Mouse (Mus musculus) cerebellum, adult 2 months (tissue): ENCODE measurements at regions not wholly inside any gene's neighbourhood (a gene's known extent, or its start where the extent isn't known, plus 50 kb on each side); places are given as distances from the start of the nearest gene placed in this dataset.

ENCODE experiments used
- CTCF ChIP-seq: fragments of 200-500 bp; IDR thresholded peaks from 2 replicates; pipeline ENCODE4 v1.5.1; 2011; ENCODE audit warnings: low read depth, mild to moderate bottlenecking, control low read depth, low read length, moderate library complexity, borderline replicate concordance; ENCODE audit not compliant: insufficient read depth
- POLR2A ChIP-seq: fragments of 200-500 bp; IDR thresholded peaks from 2 replicates; pipeline ENCODE4 v1.6.1; 2011; ENCODE audit warnings: low read length, control low read depth, borderline replicate concordance; ENCODE audit not compliant: insufficient read depth

DNA sequence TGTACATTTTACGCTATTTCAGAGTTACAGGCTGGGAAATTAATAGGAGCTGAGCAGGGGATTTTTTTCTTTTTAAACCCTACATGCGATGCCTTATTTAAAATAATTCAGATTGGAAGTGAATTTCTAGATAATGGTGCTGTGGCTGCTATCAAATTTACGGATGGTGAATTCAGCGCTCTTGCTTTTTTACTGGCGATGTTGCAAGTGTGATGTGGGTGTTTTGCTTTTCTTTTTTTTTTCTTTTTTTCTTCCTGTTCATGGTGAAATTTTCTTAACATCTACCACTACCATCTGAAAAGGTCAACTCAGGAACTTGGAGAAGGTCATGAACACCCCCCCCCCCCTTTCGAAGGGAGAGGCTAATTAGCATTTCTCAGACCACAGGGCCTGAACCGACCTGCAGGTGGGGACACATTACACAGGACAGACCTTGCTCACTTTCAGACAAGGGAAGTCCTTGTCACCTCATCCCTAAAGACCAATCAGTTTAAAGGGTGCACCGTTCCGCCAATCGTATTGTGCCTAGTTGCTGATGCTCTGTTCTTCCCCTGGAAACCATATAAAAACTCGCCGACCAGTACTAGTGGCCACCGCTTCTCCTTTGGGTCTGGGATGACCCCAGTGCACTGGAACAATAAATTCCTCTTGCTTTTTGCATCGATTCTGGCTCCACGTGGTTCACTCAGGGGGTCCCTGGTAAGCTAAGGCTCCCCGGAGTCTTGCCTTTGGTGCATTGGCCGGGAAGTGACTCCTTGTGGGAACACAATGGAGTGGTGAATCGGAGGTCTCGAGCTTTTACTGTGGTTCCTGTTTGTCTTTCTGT, 95.0 kb upstream of the Fbxo11 start:
- TF ChIP-seq CTCF (0 out of 2 replicates have a peak, but pooled peaks have one; percentile 3), POLR2A (no peak)
